ENCODE assay signal across 10 mouse cellular contexts in the genomic region with DNA sequence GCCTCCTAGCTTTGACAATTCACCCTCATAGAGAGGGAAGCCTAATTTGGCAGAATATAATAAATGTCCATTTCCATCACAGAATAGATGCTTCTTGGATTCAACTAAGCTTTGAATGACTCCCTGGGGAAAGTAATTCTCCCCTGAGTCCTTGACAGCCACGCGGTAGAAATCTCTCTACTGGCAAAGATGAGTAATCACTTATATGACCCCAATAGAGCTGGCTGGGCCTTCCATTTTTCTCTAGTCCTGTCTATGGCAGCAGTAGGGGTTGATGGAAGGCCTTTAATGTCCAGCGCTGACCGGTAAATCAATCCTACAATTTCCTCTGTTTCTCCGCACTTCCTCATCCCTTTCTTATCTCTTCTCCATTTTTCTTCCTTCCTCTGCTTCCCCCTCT. TPM values are rescaled to one million over a fixed set of nuclear protein-coding genes. Genes with fewer than 3 reads are reported as not detected.
A peak's percentile ranks its signal among the peaks of the same experiment; 100 is the strongest.
DNase-seq lines count a peak whose midpoint lies in the region; ATAC-seq and TF ChIP-seq lines count a peak whose summit lies in the region.
"Had no signal": no experiment of that assay in that cellular context is flagged by ENCODE, and none has a peak within 500 bp of the region (broad histone marks: within the 10 kb centered on the region; RNA-seq: fewer than 3 reads in every experiment).

No protein-coding gene starts in this region.

- intact Hi-C loops in gastrocnemius, adult 2 months (cut with DNase I), result no loop called here

- H3K9ac ChIP-seq in lung, embryonic 15.5 days, result no peak overlapping the region
- no peak overlapping the region for H3K9ac ChIP-seq in hindbrain, embryonic 14.5 days

- H3K27ac ChIP-seq in gastrocnemius, adult 2 months, result peak overlapping the region; percentile 97
- no peak overlapping the region for H3K27ac ChIP-seq in lung, embryonic 15.5 days
- no peak overlapping the region for H3K27ac ChIP-seq in hindbrain, embryonic 14.5 days
- peak overlapping the region; percentile 11; the same call in 1 of the 2 replicates for H3K27ac ChIP-seq in olfactory bulb, adult 2 months (ENCODE audit: insufficient read depth, low read depth, low read length)

- WGBS in lung, embryonic 15.5 days, result 55% methylated on average over 5 of the region's 5 CpGs
- 48% methylated on average over 5 of the region's 5 CpGs for WGBS in hindbrain, embryonic 14.5 days
- 44% methylated on average over 5 of the region's 5 CpGs for WGBS in olfactory bulb, adult 2 months

- no peak for TF ChIP-seq POLR2A in olfactory bulb, adult 2 months (IDR thresholded peaks at IDR 0.05; ENCODE audit: insufficient read depth, low read depth, low read length)

- H3K4me3 ChIP-seq in gastrocnemius, adult 2 months, result peak overlapping the region; percentile 76
- no peak overlapping the region for H3K4me3 ChIP-seq in lung, embryonic 15.5 days
- H3K4me3 ChIP-seq in hindbrain, embryonic 14.5 days (replicated peaks; ENCODE audit: low read length), result peak overlapping the region; percentile 71
- H3K4me3 ChIP-seq in olfactory bulb, adult 2 months (ENCODE audit: insufficient read depth, low read depth, low read length), result no peak overlapping the region

- H3K4me2 ChIP-seq in lung, embryonic 15.5 days, result peak overlapping the region; percentile 11; the same call in 1 of the 2 replicates
- peak overlapping the region; percentile 75 for H3K4me2 ChIP-seq in hindbrain, embryonic 14.5 days (replicated peaks)

- DNase-seq in gastrocnemius, adult 2 months, result no peak
- no peak for DNase-seq in gastrocnemius, postnatal 10 days
- no peak for DNase-seq in lung, postnatal 25 days (ENCODE audit: low spot score)
- no peak for DNase-seq in hindbrain, embryonic 14.5 days (ENCODE audit: low spot score)
- DNase-seq in embryo, embryonic 9.5 days (ENCODE audit: extremely low spot score), result no peak
- DNase-seq: retina, postnatal 1 day had no signal

- no peak for TF ChIP-seq CTCF in gastrocnemius, adult 2 months (IDR thresholded peaks at IDR 0.05)
- TF ChIP-seq CTCF in olfactory bulb, adult 2 months (IDR thresholded peaks at IDR 0.05; ENCODE audit: insufficient read depth, low read depth, low read length), result no peak

- ATAC-seq in lung, embryonic 15.5 days (ENCODE audit: borderline replicate concordance, extremely low read depth, low FRiP score, low TSS enrichment), result no peak
- no peak for ATAC-seq in hindbrain, embryonic 14.5 days (ENCODE audit: low FRiP score)
- ATAC-seq in frontal cortex, adult (ENCODE audit: low TSS enrichment), result no peak

- peaks cover 10% of the 10 kb centered on the region; the same call in 1 of the 2 replicates for H3K4me1 ChIP-seq in lung, embryonic 15.5 days
- peaks cover 14% of the 10 kb centered on the region for H3K4me1 ChIP-seq in hindbrain, embryonic 14.5 days (replicated peaks; ENCODE audit: control insufficient read depth, insufficient read depth, low read length)
- H3K4me1 ChIP-seq in olfactory bulb, adult 2 months (ENCODE audit: control insufficient read depth, insufficient read depth, low read length), result peaks cover 6% of the 10 kb centered on the region

- no peaks in the 10 kb centered on the region for H3K9me3 ChIP-seq in lung, embryonic 15.5 days
- no peaks in the 10 kb centered on the region for H3K9me3 ChIP-seq in hindbrain, embryonic 14.5 days (ENCODE audit: control insufficient read depth, low read length)

- H3K36me3 ChIP-seq in lung, embryonic 15.5 days, result no peaks in the 10 kb centered on the region
- no peaks in the 10 kb centered on the region for H3K36me3 ChIP-seq in hindbrain, embryonic 14.5 days (replicated peaks; ENCODE audit: control insufficient read depth, insufficient read depth)

- H3K27me3 ChIP-seq in lung, embryonic 15.5 days, result 0 out of 2 replicates have a peak, but pooled peaks cover 3% of the 10 kb centered on the region
- no peaks in the 10 kb centered on the region for H3K27me3 ChIP-seq in hindbrain, embryonic 14.5 days (ENCODE audit: control insufficient read depth, insufficient read depth, low read length)

RNA-seq across cellular contexts. Expression of a gene that starts 1.5 kb away (rescaled TPM):
- not detected for total RNA-seq in gastrocnemius, adult 2 months (2021)
- total RNA-seq in gastrocnemius, postnatal 10 days (2021), result under 1 TPM in 1 of 2 experiments, not detected in 1; 0.38 TPM
- polyA plus RNA-seq in lung, embryonic 15.5 days (2015; fragmentation: Nextera tagmentation; extraction: Ambion mirVana), result 1.5 and 1.7 TPM in 2 replicates
- polyA plus RNA-seq in hindbrain, embryonic 14.5 days (2014; fragmentation: Nextera tagmentation; extraction: Ambion mirVana), result 4.7 and 6.1 TPM in 2 replicates
- not detected in 2 replicates for polyA plus RNA-seq in olfactory bulb, adult 2 months (2012; ENCODE audit: insufficient read depth, insufficient read length, low replicate concordance, missing spikeins)
- polyA plus RNA-seq: erythroblast, embryonic 14.5 days had no signal

RNA-seq across cellular contexts. Expression of a gene that starts 7.3 kb away (rescaled TPM):
- total RNA-seq in gastrocnemius, adult 2 months (2021), result 10 to 100 TPM; 33.7 to 50.1 TPM
- total RNA-seq in gastrocnemius, postnatal 10 days (2021), result 10 to 100 TPM; 35.0 to 39.0 TPM
- polyA plus RNA-seq in lung, embryonic 15.5 days (2015; fragmentation: Nextera tagmentation; extraction: Ambion mirVana), result 26.4 and 27.7 TPM in 2 replicates
- 38.4 and 45.1 TPM in 2 replicates for polyA plus RNA-seq in hindbrain, embryonic 14.5 days (2014; fragmentation: Nextera tagmentation; extraction: Ambion mirVana)
- polyA plus RNA-seq in olfactory bulb, adult 2 months (2012; ENCODE audit: insufficient read depth, insufficient read length, low replicate concordance, missing spikeins), result not detected in 2 replicates

Comparison
In these comparisons a context has a peak if more than half of its experiments do, and no peak if none do; other contexts are left out.
1. H3K27ac ChIP-seq: peak in gastrocnemius, adult 2 months (single experiment) and olfactory bulb, adult 2 months (single experiment); none in lung, embryonic 15.5 days (single experiment) and hindbrain, embryonic 14.5 days (single experiment).
2. H3K4me3 ChIP-seq: peak in gastrocnemius, adult 2 months (single experiment) and hindbrain, embryonic 14.5 days (single experiment); none in lung, embryonic 15.5 days (single experiment) and olfactory bulb, adult 2 months (single experiment).
3. RNA of a gene that starts 7.3 kb away (polyA plus RNA-seq): 38.4 to 45.1 TPM in hindbrain, embryonic 14.5 days and 26.4 to 27.7 TPM in lung, embryonic 15.5 days; not detected in olfactory bulb, adult 2 months; every median in the first group is over 10 times any median in the second.